Mouse (Mus musculus): Measurements from ENCODE around the gene Tex52. TPM values are rescaled to one million over a fixed set of nuclear protein-coding genes. Genes with fewer than 3 reads are reported as not detected.

The Tex52 gene
- polyA plus RNA-seq, 1 experiment from 2014 or later: 0.31 TPM

- no peak overlapping the region for H3K4me2 ChIP-seq (ENCODE audit: low read depth, low read length)
- 82% methylated on average over 2 of the region's 2 CpGs for WGBS
- H3K4me3 ChIP-seq (ENCODE audit: low read length): no peak overlapping the region
- H3K27ac ChIP-seq (ENCODE audit: low read length): no peak overlapping the region
- no peaks in the 10 kb centered on the region for H3K36me3 ChIP-seq (ENCODE audit: control insufficient read depth, insufficient read depth, low read length)
- ATAC-seq (ENCODE audit: low read depth): no peak
- no peaks in the 10 kb centered on the region for H3K27me3 ChIP-seq (ENCODE audit: control insufficient read depth, insufficient read depth, low read depth, low read length)
- no peaks in the 10 kb centered on the region for H3K9me3 ChIP-seq (ENCODE audit: control insufficient read depth, low read length)
- no peak overlapping the region for H3K9ac ChIP-seq (ENCODE audit: low read length)
- H3K4me1 ChIP-seq (replicated peaks; ENCODE audit: control insufficient read depth, insufficient read depth, low read length): 0 out of 2 replicates have a peak, but pooled peaks cover 4% of the 10 kb centered on the region
Observed at GRCm38 (mm10) chr6:128421036-128421435, 45.8 kb downstream of the Tex52 start.

GRCm38 (mm10) chr6:128421480-128421879, 46.2 kb downstream of the Tex52 start:
- WGBS: 85% methylated on average over 3 of the region's 3 CpGs
- Histone ChIP-seq H3K9ac (ENCODE audit: low read length) (no peak overlapping the region), H3K27ac (ENCODE audit: low read length) (no peak overlapping the region), H3K27me3 (ENCODE audit: control insufficient read depth, insufficient read depth, low read depth, low read length) (no peaks in the 10 kb centered on the region), H3K36me3 (ENCODE audit: control insufficient read depth, insufficient read depth, low read length) (no peaks in the 10 kb centered on the region), H3K4me2 (ENCODE audit: low read depth, low read length) (no peak overlapping the region), H3K4me1 (replicated peaks; ENCODE audit: control insufficient read depth, insufficient read depth, low read length) (0 out of 2 replicates have a peak, but pooled peaks cover 4% of the 10 kb centered on the region), H3K9me3 (ENCODE audit: control insufficient read depth, low read length) (no peaks in the 10 kb centered on the region), H3K4me3 (ENCODE audit: low read length) (no peak overlapping the region)
- no peak for ATAC-seq (ENCODE audit: low read depth)

- WGBS: 34% methylated on average over 15 of the region's 16 CpGs
- Histone ChIP-seq H3K27ac (ENCODE audit: low read length) (peak overlapping the region; percentile 95), H3K9me3 (ENCODE audit: control insufficient read depth, low read length) (no peaks in the 10 kb centered on the region), H3K9ac (ENCODE audit: low read length) (peak overlapping the region; percentile 89), H3K4me3 (ENCODE audit: low read length) (peak overlapping the region; percentile 73), H3K27me3 (ENCODE audit: control insufficient read depth, insufficient read depth, low read depth, low read length) (no peaks in the 10 kb centered on the region), H3K36me3 (ENCODE audit: control insufficient read depth, insufficient read depth, low read length) (peaks cover 7% of the 10 kb centered on the region), H3K4me2 (ENCODE audit: low read depth, low read length) (peak overlapping the region; percentile 82), H3K4me1 (replicated peaks; ENCODE audit: control insufficient read depth, insufficient read depth, low read length) (0 out of 2 replicates have a peak, but pooled peaks cover 4% of the 10 kb centered on the region)
- ATAC-seq (ENCODE audit: low read depth): peak; percentile 41
Observed at GRCm38 (mm10) chr6:128423496-128424268, 48.4 kb downstream of the Tex52 start.

- peak within 1 kb of the TSS; percentile 89 for H3K9ac ChIP-seq (ENCODE audit: low read length)
- H3K27me3 ChIP-seq (ENCODE audit: control insufficient read depth, insufficient read depth, low read depth, low read length): no peaks in the 10 kb centered on the region
- peak within 1 kb of the TSS; percentile 95 for H3K27ac ChIP-seq (ENCODE audit: low read length)
- H3K4me1 ChIP-seq (replicated peaks; ENCODE audit: control insufficient read depth, insufficient read depth, low read length): 0 out of 2 replicates have a peak, but pooled peaks cover 4% of the 10 kb centered on the region
- H3K4me3 ChIP-seq (ENCODE audit: low read length): peak within 1 kb of the TSS; percentile 73
- peaks cover 11% of the 10 kb centered on the region for H3K36me3 ChIP-seq (ENCODE audit: control insufficient read depth, insufficient read depth, low read length)
- H3K9me3 ChIP-seq (ENCODE audit: control insufficient read depth, low read length): no peaks in the 10 kb centered on the region
- under 1% methylated on average over 42 of the region's 42 CpGs for WGBS
- ATAC-seq (ENCODE audit: low read depth): peak; percentile 97
- peak within 1 kb of the TSS; percentile 82 for H3K4me2 ChIP-seq (ENCODE audit: low read depth, low read length)
Observed at GRCm38 (mm10) chr6:128424269-128425019, 49.2 kb downstream of the Tex52 start, which contains the start of gene Itfg2. TSS of gene Itfg2 (minus strand) at chr6:128424931.

- no peak for ATAC-seq (ENCODE audit: low read depth)
- H3K9ac ChIP-seq (ENCODE audit: low read length): peak overlapping the region; percentile 89
- no peaks in the 10 kb centered on the region for H3K9me3 ChIP-seq (ENCODE audit: control insufficient read depth, low read length)
- no peaks in the 10 kb centered on the region for H3K27me3 ChIP-seq (ENCODE audit: control insufficient read depth, insufficient read depth, low read depth, low read length)
- peak overlapping the region; percentile 73 for H3K4me3 ChIP-seq (ENCODE audit: low read length)
- 0 out of 2 replicates have a peak, but pooled peaks cover 4% of the 10 kb centered on the region for H3K4me1 ChIP-seq (replicated peaks; ENCODE audit: control insufficient read depth, insufficient read depth, low read length)
- peak overlapping the region; percentile 69 for H3K4me2 ChIP-seq (ENCODE audit: low read depth, low read length)
- peaks cover 15% of the 10 kb centered on the region for H3K36me3 ChIP-seq (ENCODE audit: control insufficient read depth, insufficient read depth, low read length)
- WGBS: 15% methylated on average over 9 of the region's 9 CpGs
- peak overlapping the region; percentile 95 for H3K27ac ChIP-seq (ENCODE audit: low read length)
Observed at GRCm38 (mm10) chr6:128425046-128425445, 49.8 kb downstream of the Tex52 start.

- Histone ChIP-seq H3K4me1 (replicated peaks; ENCODE audit: control insufficient read depth, insufficient read depth, low read length) (peaks cover 4% of the 10 kb centered on the region; the same call in 1 of the 2 replicates), H3K36me3 (ENCODE audit: control insufficient read depth, insufficient read depth, low read length) (peaks cover 37% of the 10 kb centered on the region), H3K27ac (ENCODE audit: low read length) (no peak overlapping the region), H3K27me3 (ENCODE audit: control insufficient read depth, insufficient read depth, low read depth, low read length) (no peaks in the 10 kb centered on the region), H3K9ac (ENCODE audit: low read length) (no peak overlapping the region), H3K4me3 (ENCODE audit: low read length) (no peak overlapping the region), H3K4me2 (ENCODE audit: low read depth, low read length) (no peak overlapping the region), H3K9me3 (ENCODE audit: control insufficient read depth, low read length) (no peaks in the 10 kb centered on the region)
- ATAC-seq (ENCODE audit: low read depth): no peak
- WGBS: 87% methylated on average over 5 of the region's 5 CpGs
Observed at GRCm38 (mm10) chr6:128427571-128427970, 52.3 kb downstream of the Tex52 start.

GRCm38 (mm10) chr6:128429300-128429699, 54.0 kb downstream of the Tex52 start:
- WGBS: 89% methylated on average over 2 of the region's 2 CpGs
- no peak overlapping the region for H3K9ac ChIP-seq (ENCODE audit: low read length)
- no peaks in the 10 kb centered on the region for H3K9me3 ChIP-seq (ENCODE audit: control insufficient read depth, low read length)
- no peaks in the 10 kb centered on the region for H3K27me3 ChIP-seq (ENCODE audit: control insufficient read depth, insufficient read depth, low read depth, low read length)
- H3K36me3 ChIP-seq (ENCODE audit: control insufficient read depth, insufficient read depth, low read length): peaks cover 53% of the 10 kb centered on the region
- no peak overlapping the region for H3K27ac ChIP-seq (ENCODE audit: low read length)
- H3K4me1 ChIP-seq (replicated peaks; ENCODE audit: control insufficient read depth, insufficient read depth, low read length): no peaks in the 10 kb centered on the region; the same call in 1 of the 2 replicates
- no peak overlapping the region for H3K4me3 ChIP-seq (ENCODE audit: low read length)
- no peak overlapping the region for H3K4me2 ChIP-seq (ENCODE audit: low read depth, low read length)
- no peak for ATAC-seq (ENCODE audit: low read depth)

- H3K36me3 ChIP-seq (ENCODE audit: control insufficient read depth, insufficient read depth, low read length): peaks cover 57% of the 10 kb centered on the region
- no peaks in the 10 kb centered on the region for H3K27me3 ChIP-seq (ENCODE audit: control insufficient read depth, insufficient read depth, low read depth, low read length)
- H3K4me2 ChIP-seq (ENCODE audit: low read depth, low read length): no peak overlapping the region
- no peak overlapping the region for H3K4me3 ChIP-seq (ENCODE audit: low read length)
- ATAC-seq (ENCODE audit: low read depth): no peak
- 77% methylated on average over 6 of the region's 6 CpGs for WGBS
- no peaks in the 10 kb centered on the region for H3K9me3 ChIP-seq (ENCODE audit: control insufficient read depth, low read length)
- no peaks in the 10 kb centered on the region; the same call in 1 of the 2 replicates for H3K4me1 ChIP-seq (replicated peaks; ENCODE audit: control insufficient read depth, insufficient read depth, low read length)
- H3K9ac ChIP-seq (ENCODE audit: low read length): no peak overlapping the region
- no peak overlapping the region for H3K27ac ChIP-seq (ENCODE audit: low read length)
Observed at GRCm38 (mm10) chr6:128429826-128430225, 54.6 kb downstream of the Tex52 start.

- Histone ChIP-seq H3K27ac (ENCODE audit: low read length) (no peak overlapping the region), H3K4me3 (ENCODE audit: low read length) (no peak overlapping the region), H3K9ac (ENCODE audit: low read length) (no peak overlapping the region), H3K4me1 (replicated peaks; ENCODE audit: control insufficient read depth, insufficient read depth, low read length) (peaks cover 18% of the 10 kb centered on the region), H3K4me2 (ENCODE audit: low read depth, low read length) (no peak overlapping the region), H3K9me3 (ENCODE audit: control insufficient read depth, low read length) (no peaks in the 10 kb centered on the region), H3K27me3 (ENCODE audit: control insufficient read depth, insufficient read depth, low read depth, low read length) (no peaks in the 10 kb centered on the region), H3K36me3 (ENCODE audit: control insufficient read depth, insufficient read depth, low read length) (peaks cover 67% of the 10 kb centered on the region)
- WGBS: 67% methylated on average over 13 of the region's 13 CpGs
- ATAC-seq (ENCODE audit: low read depth): no peak
Observed at GRCm38 (mm10) chr6:128432356-128432915, 57.2 kb downstream of the Tex52 start.
